ENCODE assay signal across 2 mouse cellular contexts in the genomic region with DNA sequence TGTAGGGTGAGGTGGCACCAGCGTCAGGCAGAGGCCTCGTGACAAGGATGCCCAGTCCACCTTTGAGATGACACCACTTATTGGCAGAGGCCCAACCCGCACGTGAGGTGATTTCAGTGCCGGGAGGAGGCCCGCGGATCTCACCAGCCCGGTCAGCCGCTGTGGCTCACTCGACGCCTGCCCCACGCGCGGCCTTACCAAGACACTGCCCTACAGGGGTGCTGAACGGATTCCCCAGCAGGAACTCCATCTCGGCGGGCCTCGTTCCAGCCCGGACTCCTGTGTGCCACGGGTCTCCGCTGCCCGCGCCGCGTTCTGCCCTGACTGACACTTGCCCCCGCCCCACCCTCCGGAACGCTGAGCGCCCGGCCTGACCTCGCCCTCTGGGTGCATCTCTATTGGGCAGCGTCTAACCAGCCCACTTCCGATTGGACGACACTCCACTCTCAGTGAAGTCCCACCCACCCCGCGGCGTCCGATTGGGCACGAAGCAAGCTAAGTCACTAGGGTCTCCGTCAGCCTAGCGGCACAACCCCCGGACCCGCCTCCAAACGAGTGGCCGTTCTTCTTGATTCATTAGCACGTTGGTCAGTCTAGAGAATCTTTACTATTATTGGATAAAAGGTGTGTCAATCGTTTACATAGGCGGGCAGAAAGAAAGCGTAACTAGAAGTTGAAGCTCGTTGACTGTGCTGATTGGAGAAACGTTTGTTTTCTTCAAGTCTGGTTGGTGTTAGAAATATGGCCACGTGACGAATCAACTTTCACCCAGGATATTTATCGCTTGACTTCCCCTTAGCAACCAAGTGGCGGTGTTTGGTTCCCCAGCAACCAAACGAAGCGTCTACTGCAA.
TF ChIP-seq lines count a peak whose summit lies in the region.

A gene (minus strand): TSS at position 347 of the 853 bp plus-strand sequence.
A gene (plus strand): TSS at position 771 of the 853 bp plus-strand sequence.

TF ChIP-seq in C2C12, 6 proteins besides CTCF, POLR2A, EP300 and RAD21 (continued from another document):
- no peak for TF ChIP-seq MYOD1 (IDR thresholded peaks at IDR 0.05; ENCODE audit: control insufficient read depth, insufficient read length, low read depth)
- peak; percentile 45 for TF ChIP-seq MAX (IDR thresholded peaks at IDR 0.05)
- TF ChIP-seq MYOG (IDR thresholded peaks at IDR 0.05; ENCODE audit: control insufficient read depth, extremely low read depth, insufficient read length): no peak
- no peak for TF ChIP-seq FOSL1 (IDR thresholded peaks at IDR 0.05; ENCODE audit: insufficient read depth, low read length, poor library complexity, severe bottlenecking)

TF ChIP-seq in myocyte, 11 proteins besides CTCF, POLR2A, EP300 and RAD21 (continued from another document):
- TF ChIP-seq MYOG (IDR thresholded peaks at IDR 0.05; ENCODE audit: control insufficient read depth in 1 of 3, insufficient read depth in 1 of 3, insufficient read length in 2 of 3, low read depth in 2 of 3): peak in 1 of 3 experiments; percentile 8
- no peak for TF ChIP-seq TCF3 (IDR thresholded peaks at IDR 0.05; ENCODE audit: insufficient read length, low read depth)
- no peak for TF ChIP-seq MAX (IDR thresholded peaks at IDR 0.05; ENCODE audit: low read depth)
- no peak for TF ChIP-seq REST (IDR thresholded peaks at IDR 0.05; ENCODE audit: insufficient read depth, insufficient read length)
- TF ChIP-seq TCF12 (IDR thresholded peaks at IDR 0.05; ENCODE audit: insufficient read depth, poor library complexity, severe bottlenecking): no peak
- TF ChIP-seq USF1 (IDR thresholded peaks at IDR 0.05; ENCODE audit: low read depth): peak; percentile 97
- peak; percentile 90 for TF ChIP-seq POLR2AphosphoS2 (IDR thresholded peaks at IDR 0.05; ENCODE audit: insufficient read length, low read depth)
- TF ChIP-seq SRF (IDR thresholded peaks at IDR 0.05; ENCODE audit: control insufficient read depth, insufficient read length, low read depth): no peak
- no peak for TF ChIP-seq CEBPB (IDR thresholded peaks at IDR 0.05; ENCODE audit: insufficient read depth, poor library complexity, severe bottlenecking)
- no peak for TF ChIP-seq E2F4 (IDR thresholded peaks at IDR 0.05; ENCODE audit: insufficient read depth)
